Mouse (Mus musculus) forelimb bud, embryonic 11.5 days (tissue): Measurements from ENCODE around the gene Itm2c.

Experiments used
- DNase-seq: peaks from one replicate; pipeline ENCODE4 v3.0.0-alpha.2; 2012; ENCODE audit warnings: low read depth, low spot score

Gene Itm2c

GRCm38 (mm10) chr1:85894231-85894747 lies at the start of gene Itm2c:
Gene Itm2c, plus strand, starts transcription at chr1:85894281.
- DNase-seq: peak; percentile 86

- no peak for DNase-seq
Observed at GRCm38 (mm10) chr1:85844981-85845380, 49.1 kb upstream of the Itm2c start.

GRCm38 (mm10) chr1:85845476-85845875 lies 48.6 kb upstream of the Itm2c start:
- no peak for DNase-seq

- DNase-seq: no peak
Observed at GRCm38 (mm10) chr1:85849016-85849415, 45.1 kb upstream of the Itm2c start.

- no peak for DNase-seq
Observed at GRCm38 (mm10) chr1:85850851-85851250, 43.2 kb upstream of the Itm2c start.

DNA sequence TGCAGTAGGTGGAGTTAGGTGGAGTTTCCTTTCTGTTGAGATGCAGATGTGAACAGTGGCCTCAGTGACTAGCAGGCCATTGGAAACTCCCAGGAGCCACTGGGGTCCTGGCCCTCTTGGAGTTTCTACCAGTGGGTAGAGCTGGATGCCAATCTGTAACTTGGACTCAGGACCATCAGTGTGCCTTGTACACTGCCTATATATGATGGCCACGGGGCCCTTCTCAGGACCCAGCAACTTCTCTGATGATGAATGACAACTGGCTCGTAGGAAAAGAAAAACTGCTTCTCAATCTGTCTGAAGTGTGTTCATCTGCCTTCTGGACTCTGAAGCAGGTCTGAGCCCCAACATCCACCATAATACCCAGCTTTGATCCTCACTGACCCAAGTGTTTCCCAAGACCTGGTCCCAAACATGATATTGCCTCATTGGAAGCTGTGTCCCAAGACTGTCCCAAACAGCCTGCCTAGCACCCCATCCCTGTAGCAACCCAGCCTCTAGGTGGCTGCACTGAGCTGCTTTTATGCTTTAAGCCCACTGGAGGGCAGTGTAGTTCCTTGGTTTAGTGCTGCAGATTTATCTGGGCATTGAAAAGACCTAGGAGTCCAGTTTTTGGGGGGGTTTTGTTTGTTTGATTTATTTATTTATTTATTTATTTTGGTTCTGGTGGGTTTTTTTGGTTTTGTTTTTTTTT lies 40.9 kb upstream of the Itm2c start:
- peak; percentile 75 for DNase-seq

DNA sequence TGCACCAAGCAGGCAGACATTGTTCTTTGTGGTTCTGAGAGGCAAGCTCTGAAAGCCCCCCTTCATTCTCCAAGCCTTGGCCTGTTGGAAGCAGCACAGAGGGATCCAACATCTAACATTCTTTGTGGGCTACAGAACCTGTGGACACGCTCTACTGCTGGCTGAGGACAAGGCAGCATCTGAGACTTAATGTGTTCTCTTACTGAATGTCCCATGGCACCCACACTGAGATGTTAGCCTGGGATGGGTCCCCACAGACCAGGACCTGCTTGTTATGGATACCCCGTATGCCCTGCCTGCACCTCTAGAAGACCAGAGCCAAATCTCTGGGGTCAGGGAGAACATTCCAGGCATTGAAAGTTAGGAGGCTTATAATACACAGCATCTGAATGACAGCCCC lies 40.2 kb upstream of the Itm2c start:
- DNase-seq: no peak

DNA sequence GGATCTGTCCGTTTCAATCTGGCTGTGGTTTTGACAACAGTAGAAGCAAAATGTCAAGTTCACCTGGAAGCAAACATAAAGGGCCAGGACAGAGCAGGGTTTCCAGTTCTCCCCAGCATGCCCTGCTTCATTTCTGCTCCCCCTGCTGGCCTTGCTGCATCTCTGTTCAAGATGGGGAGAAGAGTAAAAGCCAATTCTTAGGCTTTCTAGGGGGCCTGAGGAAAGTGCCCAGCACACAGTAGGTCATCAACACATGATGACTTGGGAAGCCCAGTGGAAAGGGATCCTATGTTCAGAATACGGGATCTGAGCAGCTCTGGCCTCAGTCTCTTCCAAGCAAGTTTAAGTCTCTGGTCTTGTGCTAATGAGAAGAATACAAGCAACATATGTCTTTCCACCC lies 39.6 kb upstream of the Itm2c start:
- no peak for DNase-seq

DNA sequence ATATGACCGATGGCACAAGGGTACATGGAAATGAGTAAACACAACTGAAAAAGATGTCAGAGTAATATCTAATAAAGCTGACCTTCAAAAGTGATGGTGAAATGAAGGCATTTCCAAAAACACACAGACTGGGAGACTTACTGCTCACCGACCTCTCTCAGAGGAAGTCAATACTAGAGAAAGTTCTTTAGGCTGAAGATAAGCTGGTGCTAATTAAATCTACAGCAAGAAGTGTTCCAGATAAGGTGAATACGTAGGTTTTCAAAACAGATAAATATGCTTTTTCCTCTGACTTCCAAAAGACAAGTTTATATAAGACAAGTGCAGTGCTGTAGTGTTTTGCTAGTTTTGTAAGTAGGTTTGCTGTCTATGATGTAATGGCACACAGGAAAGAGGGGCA lies 37.8 kb upstream of the Itm2c start:
- no peak for DNase-seq

- DNase-seq: no peak
Observed at GRCm38 (mm10) chr1:85857261-85857754, 36.8 kb upstream of the Itm2c start.

DNA sequence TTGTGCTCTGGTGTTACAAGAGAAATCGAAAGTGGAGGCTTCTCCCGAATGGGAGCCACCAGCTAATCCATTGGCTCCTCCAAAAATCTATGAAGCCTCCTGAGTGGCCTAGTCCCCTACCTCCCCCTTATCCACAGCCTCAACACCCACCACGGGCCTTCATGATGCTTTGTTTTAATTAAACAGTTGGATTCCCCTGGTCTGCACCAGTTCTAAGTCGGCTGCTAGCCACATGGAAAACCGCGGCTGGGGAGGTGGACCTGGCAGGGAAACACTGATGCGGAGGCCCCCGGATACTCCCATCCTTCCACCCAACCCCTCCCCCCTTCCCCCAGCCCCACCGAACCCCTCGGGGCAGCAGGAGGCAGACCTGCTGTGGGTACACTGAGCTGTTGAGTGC lies 29.7 kb upstream of the Itm2c start:
- no peak for DNase-seq

GRCm38 (mm10) chr1:85870001-85870400 lies 24.1 kb upstream of the Itm2c start:
- DNase-seq: no peak

- no peak for DNase-seq
Observed at GRCm38 (mm10) chr1:85870546-85870945, 23.5 kb upstream of the Itm2c start.

GRCm38 (mm10) chr1:85882003-85882402 lies 12.1 kb upstream of the Itm2c start:
- DNase-seq: no peak

GRCm38 (mm10) chr1:85887221-85887620 lies 6.9 kb upstream of the Itm2c start:
- DNase-seq: no peak

DNA sequence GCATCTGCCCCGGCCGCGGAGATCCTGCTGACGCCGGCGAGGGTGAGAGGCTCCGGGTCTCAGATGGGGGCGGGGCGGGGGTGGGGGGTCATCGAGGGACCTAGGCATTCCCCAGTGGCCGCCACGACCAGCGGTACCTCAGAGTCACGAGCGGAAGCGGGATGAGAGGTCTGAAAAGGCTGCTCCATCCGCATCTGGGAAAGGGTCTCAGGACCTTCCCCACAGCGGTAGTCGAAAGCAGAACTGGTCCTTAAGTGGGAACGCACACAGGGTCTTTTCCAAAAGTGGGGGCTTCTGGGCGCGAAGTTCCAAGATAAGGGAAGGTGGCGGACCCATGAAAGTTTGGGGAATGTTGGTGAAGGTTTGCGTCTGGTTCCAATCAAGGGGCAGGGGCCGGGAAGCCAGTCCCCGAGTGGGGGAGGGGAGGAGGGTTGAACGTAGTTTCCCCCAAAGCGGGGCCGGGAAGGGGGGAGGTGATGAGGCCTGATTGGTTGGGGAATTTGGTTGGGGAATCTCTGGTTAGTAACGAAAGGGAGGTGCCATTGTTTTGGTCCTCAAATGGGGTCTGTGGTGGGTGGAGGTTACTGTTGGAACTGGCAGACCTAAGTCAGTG lies 773 bp downstream of the Itm2c start:
- DNase-seq: peak; percentile 92

DNA sequence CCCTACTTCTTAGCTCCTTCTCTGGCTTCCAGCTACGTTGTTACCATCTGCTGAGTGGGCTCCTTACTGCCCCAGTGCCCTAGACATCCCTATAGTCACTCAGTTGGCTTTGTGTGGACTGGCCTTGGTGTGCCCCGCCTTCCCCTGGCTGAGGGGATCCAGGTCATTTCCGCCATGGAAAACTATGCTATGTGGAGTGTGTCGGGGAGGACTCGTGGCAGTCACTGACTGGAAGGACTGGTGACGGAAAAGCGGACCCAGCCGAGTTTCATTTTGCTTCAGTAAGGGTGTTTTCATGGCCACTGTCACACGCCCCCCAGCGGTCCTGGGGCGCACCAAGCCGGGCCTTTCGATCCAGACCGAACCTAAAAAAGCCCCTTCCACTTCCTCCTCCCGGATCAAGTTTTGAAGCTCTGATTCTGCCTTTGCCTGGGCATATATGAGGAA lies 1.3 kb downstream of the Itm2c start:
- peak; percentile 74 for DNase-seq

GRCm38 (mm10) chr1:85896110-85896509 lies 2.0 kb downstream of the Itm2c start:
- DNase-seq: no peak

- DNase-seq: no peak
Observed at GRCm38 (mm10) chr1:85896781-85897700, 3.0 kb downstream of the Itm2c start.

- DNase-seq: no peak
Observed at GRCm38 (mm10) chr1:85897901-85898760, 4.0 kb downstream of the Itm2c start.
